9 mouse cellular contexts compared by ENCODE assay signal in the genomic region with DNA sequence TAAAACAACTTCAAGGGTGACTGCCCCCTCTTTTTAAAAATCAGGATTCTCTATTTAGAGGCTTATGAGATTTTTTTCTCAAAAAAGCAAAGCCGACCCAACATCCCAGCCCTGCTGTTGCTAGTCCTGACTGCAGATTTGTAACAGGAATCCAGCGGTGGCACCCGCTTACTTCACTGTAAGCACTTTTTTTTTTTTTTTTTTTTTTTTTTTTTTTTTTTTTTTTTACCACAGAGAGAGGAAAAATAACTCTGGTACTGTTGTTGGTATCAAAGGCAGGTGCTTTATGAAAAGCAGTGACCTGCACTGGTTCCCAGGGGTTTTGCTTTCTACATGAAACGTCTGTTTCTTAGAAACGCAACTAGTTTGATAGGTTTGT. TPM values are rescaled to one million over a fixed set of nuclear protein-coding genes. Genes with fewer than 3 reads are reported as not detected.
A peak's percentile ranks its signal among the peaks of the same experiment; 100 is the strongest.
DNase-seq lines count a peak whose midpoint lies in the region; ATAC-seq and TF ChIP-seq lines count a peak whose summit lies in the region.
"Had no signal": no experiment of that assay in that cellular context is flagged by ENCODE, and none has a peak within 500 bp of the region (broad histone marks: within the 10 kb centered on the region; RNA-seq: fewer than 3 reads in every experiment).

No protein-coding gene starts in this region.

- peaks cover 22% of the 10 kb centered on the region for H3K27me3 ChIP-seq in lung, embryonic 14.5 days (ENCODE audit: insufficient read depth, low read length)
- peaks cover 43% of the 10 kb centered on the region for H3K27me3 ChIP-seq in forebrain, embryonic 13.5 days
- H3K27me3 ChIP-seq in limb, embryonic 14.5 days (ENCODE audit: control insufficient read depth, insufficient read depth, low read length) = no peaks in the 10 kb centered on the region
- H3K27me3 ChIP-seq in stomach, embryonic 14.5 days (ENCODE audit: control insufficient read depth, insufficient read depth, low read length) = 0 out of 2 replicates have a peak, but pooled peaks cover 5% of the 10 kb centered on the region

- ATAC-seq in lung, embryonic 14.5 days (ENCODE audit: insufficient read depth) = no peak
- no peak for ATAC-seq in forebrain, embryonic 13.5 days
- ATAC-seq in limb, embryonic 14.5 days (ENCODE audit: low FRiP score, low read depth) = no peak
- no peak for ATAC-seq in stomach, embryonic 14.5 days (ENCODE audit: insufficient number of reproducible peaks, insufficient read depth, low FRiP score, low read depth)

- H3K9ac ChIP-seq in lung, embryonic 14.5 days = peak overlapping the region; percentile 33
- H3K9ac ChIP-seq in forebrain, embryonic 13.5 days = no peak overlapping the region; the same call in 1 of the 2 replicates
- peak overlapping the region; percentile 50 for H3K9ac ChIP-seq in limb, embryonic 14.5 days (ENCODE audit: low read depth, low read length, severe bottlenecking)
- H3K9ac ChIP-seq in stomach, embryonic 14.5 days (replicated peaks; ENCODE audit: low read depth, low read length) = no peak overlapping the region

- TF ChIP-seq CTCF in lung, embryonic 14.5 days (IDR thresholded peaks at IDR 0.05; ENCODE audit: low read depth) = no peak

- no peak overlapping the region for H3K27ac ChIP-seq in lung, embryonic 14.5 days (ENCODE audit: low read depth)
- H3K27ac ChIP-seq in forebrain, embryonic 13.5 days = no peak overlapping the region
- H3K27ac ChIP-seq in limb, embryonic 14.5 days (replicated peaks; ENCODE audit: low read depth, low read length) = peak overlapping the region; percentile 61
- no peak overlapping the region for H3K27ac ChIP-seq in stomach, embryonic 14.5 days (ENCODE audit: low read length)

- 10% methylated on average over 5 of the region's 5 CpGs for WGBS in lung, embryonic 14.5 days
- 15% methylated on average over 5 of the region's 5 CpGs for WGBS in forebrain, embryonic 13.5 days
- 8% methylated on average over 5 of the region's 5 CpGs for WGBS in limb, embryonic 14.5 days
- WGBS in stomach, embryonic 14.5 days = 10% methylated on average over 5 of the region's 5 CpGs

- H3K4me2 ChIP-seq in lung, embryonic 14.5 days = peak overlapping the region; percentile 91
- peak overlapping the region; percentile 91 for H3K4me2 ChIP-seq in forebrain, embryonic 13.5 days
- H3K4me2 ChIP-seq in limb, embryonic 14.5 days (replicated peaks; ENCODE audit: low read depth, low read length, severe bottlenecking) = peak overlapping the region; percentile 91
- H3K4me2 ChIP-seq in stomach, embryonic 14.5 days (replicated peaks; ENCODE audit: low read depth, low read length) = peak overlapping the region; percentile 93

- peak overlapping the region; percentile 45 for H3K4me3 ChIP-seq in lung, embryonic 14.5 days (ENCODE audit: low read depth, low read length)
- H3K4me3 ChIP-seq in forebrain, embryonic 13.5 days = peak overlapping the region; percentile 53
- H3K4me3 ChIP-seq in limb, embryonic 14.5 days (replicated peaks; ENCODE audit: low read length) = peak overlapping the region; percentile 53
- peak overlapping the region; percentile 53 for H3K4me3 ChIP-seq in stomach, embryonic 14.5 days (ENCODE audit: low read depth, low read length)

- TF ChIP-seq POLR2A in limb, embryonic 14.5 days (IDR thresholded peaks at IDR 0.05; ENCODE audit: borderline replicate concordance, extremely low read depth, insufficient read depth, insufficient read length) = no peak

- peak; percentile 42 for DNase-seq in lung, embryonic 14.5 days
- no peak for DNase-seq in lung, postnatal 4 days
- DNase-seq in limb, embryonic 14.5 days (ENCODE audit: low spot score) = peak; percentile 31
- DNase-seq in ovary, postnatal 36 days (ENCODE audit: low spot score) = no peak
- DNase-seq in embryo, embryonic 10.5 days (ENCODE audit: low spot score) = no peak
- DNase-seq in ovary, adult 18-20 months (ENCODE audit: low spot score) = no peak
- DNase-seq: cerebellum, postnatal 10 days had no signal

- H3K4me1 ChIP-seq in lung, embryonic 14.5 days (ENCODE audit: insufficient read depth) = no peaks in the 10 kb centered on the region; the same call in 1 of the 2 replicates
- H3K4me1 ChIP-seq in forebrain, embryonic 13.5 days = peaks cover 13% of the 10 kb centered on the region
- H3K4me1 ChIP-seq in limb, embryonic 14.5 days (ENCODE audit: control insufficient read depth, insufficient read depth, low read length) = peaks cover 14% of the 10 kb centered on the region; the same call in 1 of the 2 replicates
- H3K4me1 ChIP-seq in stomach, embryonic 14.5 days (ENCODE audit: control insufficient read depth, insufficient read depth, low read length) = peaks cover 4% of the 10 kb centered on the region; the same call in 1 of the 2 replicates

- H3K9me3 ChIP-seq in lung, embryonic 14.5 days (ENCODE audit: low read depth, low read length) = no peaks in the 10 kb centered on the region
- H3K9me3 ChIP-seq in forebrain, embryonic 13.5 days (replicated peaks) = no peaks in the 10 kb centered on the region
- no peaks in the 10 kb centered on the region for H3K9me3 ChIP-seq in limb, embryonic 14.5 days (ENCODE audit: control insufficient read depth, low read length)
- no peaks in the 10 kb centered on the region for H3K9me3 ChIP-seq in stomach, embryonic 14.5 days (ENCODE audit: control insufficient read depth, low read depth, low read length)

- H3K36me3 ChIP-seq in lung, embryonic 14.5 days (ENCODE audit: insufficient read depth) = no peaks in the 10 kb centered on the region
- no peaks in the 10 kb centered on the region for H3K36me3 ChIP-seq in forebrain, embryonic 13.5 days (ENCODE audit: poor library complexity, severe bottlenecking)
- no peaks in the 10 kb centered on the region for H3K36me3 ChIP-seq in limb, embryonic 14.5 days (ENCODE audit: control insufficient read depth, insufficient read depth, low read length)
- no peaks in the 10 kb centered on the region for H3K36me3 ChIP-seq in stomach, embryonic 14.5 days (ENCODE audit: control insufficient read depth, insufficient read depth, low read length)

RNA-seq across cellular contexts. Expression of gene Wif1, which starts 0.8 kb away (rescaled TPM):
- 7.5 and 8.9 TPM in 2 replicates for polyA plus RNA-seq in lung, embryonic 14.5 days (2014; fragmentation: Nextera tagmentation; extraction: Ambion mirVana)
- 4.5 and 5.3 TPM in 2 replicates for polyA plus RNA-seq in forebrain, embryonic 13.5 days (2015; fragmentation: Nextera tagmentation; extraction: Ambion mirVana)
- 54.3 and 63.7 TPM in 2 replicates for polyA plus RNA-seq in limb, embryonic 14.5 days (2012; rRNA removed)
- polyA plus RNA-seq in limb, embryonic 14.5 days (2014; fragmentation: Nextera tagmentation; extraction: Ambion mirVana) = 75.1 and 81.1 TPM in 2 replicates
- 1.7 and 2.2 TPM in 2 replicates for polyA plus RNA-seq in stomach, embryonic 14.5 days (2014; fragmentation: Nextera tagmentation; extraction: Ambion mirVana)

RNA-seq across cellular contexts. Expression of gene Lemd3, which starts 55.4 kb away (rescaled TPM):
- 5.3 and 5.6 TPM in 2 replicates for polyA plus RNA-seq in lung, embryonic 14.5 days (2014; fragmentation: Nextera tagmentation; extraction: Ambion mirVana)
- 3.0 and 3.5 TPM in 2 replicates for polyA plus RNA-seq in forebrain, embryonic 13.5 days (2015; fragmentation: Nextera tagmentation; extraction: Ambion mirVana)
- 13.6 and 14.5 TPM in 2 replicates for polyA plus RNA-seq in limb, embryonic 14.5 days (2012; rRNA removed)
- polyA plus RNA-seq in limb, embryonic 14.5 days (2014; fragmentation: Nextera tagmentation; extraction: Ambion mirVana) = 6.3 and 7.6 TPM in 2 replicates
- 5.1 and 5.6 TPM in 2 replicates for polyA plus RNA-seq in stomach, embryonic 14.5 days (2014; fragmentation: Nextera tagmentation; extraction: Ambion mirVana)

Comparison
In these comparisons a context has a peak if more than half of its experiments do, and no peak if none do; other contexts are left out.
1. DNase-seq: peak in lung, embryonic 14.5 days (single experiment) and limb, embryonic 14.5 days (single experiment); none in lung, postnatal 4 days (0 of 2), ovary, postnatal 36 days (single experiment), embryo, embryonic 10.5 days (single experiment) and ovary, adult 18-20 months (single experiment).
2. H3K9ac ChIP-seq: peak in lung, embryonic 14.5 days (single experiment) and limb, embryonic 14.5 days (single experiment); none in forebrain, embryonic 13.5 days (single experiment) and stomach, embryonic 14.5 days (single experiment).
3. Peak in every context shown above with its lines, with median percentiles within 50 percentile points of each other: H3K4me2 ChIP-seq and H3K4me3 ChIP-seq.